Mouse (Mus musculus): ENCODE measurements around the gene Bnc1. TPM values are rescaled to one million over a fixed set of nuclear protein-coding genes. Genes with fewer than 3 reads are reported as not detected.

The Bnc1 gene
- polyA plus RNA-seq, 1 experiment from 2014 or later = 1.7 TPM

DNA sequence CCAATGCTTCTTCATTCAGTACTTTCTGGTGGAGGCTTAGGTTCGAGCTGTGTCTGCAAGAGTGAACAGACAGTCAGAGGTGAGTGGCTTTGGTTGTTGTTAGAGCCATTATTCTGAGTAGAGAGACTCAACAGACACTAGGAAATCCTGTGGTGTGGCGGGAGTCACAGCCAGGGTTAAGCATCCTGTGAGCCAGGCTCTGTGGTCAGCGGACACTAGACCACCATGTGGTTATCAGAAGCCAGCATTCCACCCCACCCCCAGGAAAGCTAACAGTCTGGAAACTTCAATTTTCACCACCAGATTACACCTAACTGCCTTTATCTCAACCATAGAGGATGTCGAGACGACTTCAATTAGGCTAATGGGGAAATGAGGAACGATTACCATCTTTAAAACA is 23.1 kb downstream of the Bnc1 start:
- no peaks in the 10 kb centered on the region for H3K9me3 ChIP-seq
- H3K4me2 ChIP-seq = no peak overlapping the region
- 72% methylated on average over 6 of the region's 6 CpGs for WGBS
- no peak overlapping the region for H3K9ac ChIP-seq
- no peaks in the 10 kb centered on the region for H3K27me3 ChIP-seq
- no peaks in the 10 kb centered on the region for H3K4me1 ChIP-seq
- H3K27ac ChIP-seq = no peak overlapping the region
- H3K36me3 ChIP-seq = no peaks in the 10 kb centered on the region
- no peak for ATAC-seq (ENCODE audit: borderline replicate concordance, extremely low read depth, low FRiP score, low TSS enrichment)
- H3K4me3 ChIP-seq = no peak overlapping the region

- Histone ChIP-seq H3K36me3 (no peaks in the 10 kb centered on the region), H3K4me2 (no peak overlapping the region), H3K9me3 (no peaks in the 10 kb centered on the region), H3K27me3 (no peaks in the 10 kb centered on the region), H3K27ac (no peak overlapping the region), H3K9ac (no peak overlapping the region), H3K4me1 (no peaks in the 10 kb centered on the region), H3K4me3 (no peak overlapping the region)
- WGBS = 77% methylated on average over 4 of the region's 4 CpGs
- ATAC-seq (ENCODE audit: borderline replicate concordance, extremely low read depth, low FRiP score, low TSS enrichment) = no peak
Measured at GRCm38 (mm10) chr7:81968451-81968850, 23.6 kb downstream of the Bnc1 start.

DNA sequence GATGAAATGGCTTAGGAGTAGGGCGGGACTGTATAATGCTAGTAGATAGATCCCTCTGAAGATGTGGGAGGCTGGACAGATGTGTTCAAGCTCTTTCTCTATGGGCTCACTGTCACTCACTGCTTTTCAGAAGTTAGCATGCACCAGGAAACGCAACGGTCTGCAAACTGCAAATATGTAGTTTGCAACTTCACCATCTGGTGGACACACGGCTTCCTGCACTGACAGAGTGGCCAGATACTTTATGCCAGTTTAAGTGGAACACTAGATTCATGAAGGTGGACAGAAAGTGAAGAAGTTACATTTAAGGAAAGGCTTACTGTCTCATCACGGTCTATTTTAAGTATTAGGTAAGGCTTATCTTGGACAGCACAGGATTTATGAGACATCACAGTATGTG is 25.9 kb downstream of the Bnc1 start:
- H3K4me3 ChIP-seq = no peak overlapping the region
- WGBS = 70% methylated on average over 5 of the region's 5 CpGs
- no peaks in the 10 kb centered on the region for H3K9me3 ChIP-seq
- H3K27ac ChIP-seq = no peak overlapping the region
- H3K36me3 ChIP-seq = no peaks in the 10 kb centered on the region
- H3K4me1 ChIP-seq = no peaks in the 10 kb centered on the region
- H3K27me3 ChIP-seq = no peaks in the 10 kb centered on the region
- no peak overlapping the region for H3K4me2 ChIP-seq
- no peak overlapping the region for H3K9ac ChIP-seq
- no peak for ATAC-seq (ENCODE audit: borderline replicate concordance, extremely low read depth, low FRiP score, low TSS enrichment)

DNA sequence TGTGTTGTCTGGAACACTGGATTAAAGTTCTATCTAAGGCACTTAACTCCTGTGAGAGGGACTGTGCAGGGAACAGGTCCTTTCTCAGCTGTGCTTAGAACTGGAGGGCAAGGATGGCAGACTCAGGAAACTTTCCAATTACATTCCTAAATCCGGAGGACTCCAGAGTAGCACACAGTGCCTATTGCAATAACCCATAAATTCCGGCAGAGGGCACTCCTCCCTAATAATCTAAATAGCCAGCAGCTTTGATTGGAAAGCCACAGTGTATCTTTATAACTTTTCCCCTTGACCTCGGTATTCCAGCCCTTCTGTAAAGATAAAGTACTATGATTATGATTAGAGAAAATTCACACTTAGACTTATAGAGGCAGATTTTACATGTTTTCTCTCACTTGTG is 32.4 kb downstream of the Bnc1 start:
- Histone ChIP-seq H3K27ac (no peak overlapping the region), H3K4me1 (no peaks in the 10 kb centered on the region), H3K36me3 (no peaks in the 10 kb centered on the region), H3K9me3 (no peaks in the 10 kb centered on the region), H3K27me3 (peaks cover 8% of the 10 kb centered on the region; the same call in 1 of the 2 replicates), H3K9ac (no peak overlapping the region), H3K4me3 (no peak overlapping the region), H3K4me2 (no peak overlapping the region)
- 0% methylated on average over 3 of the region's 3 CpGs for WGBS
- ATAC-seq (ENCODE audit: borderline replicate concordance, extremely low read depth, low FRiP score, low TSS enrichment) = no peak

DNA sequence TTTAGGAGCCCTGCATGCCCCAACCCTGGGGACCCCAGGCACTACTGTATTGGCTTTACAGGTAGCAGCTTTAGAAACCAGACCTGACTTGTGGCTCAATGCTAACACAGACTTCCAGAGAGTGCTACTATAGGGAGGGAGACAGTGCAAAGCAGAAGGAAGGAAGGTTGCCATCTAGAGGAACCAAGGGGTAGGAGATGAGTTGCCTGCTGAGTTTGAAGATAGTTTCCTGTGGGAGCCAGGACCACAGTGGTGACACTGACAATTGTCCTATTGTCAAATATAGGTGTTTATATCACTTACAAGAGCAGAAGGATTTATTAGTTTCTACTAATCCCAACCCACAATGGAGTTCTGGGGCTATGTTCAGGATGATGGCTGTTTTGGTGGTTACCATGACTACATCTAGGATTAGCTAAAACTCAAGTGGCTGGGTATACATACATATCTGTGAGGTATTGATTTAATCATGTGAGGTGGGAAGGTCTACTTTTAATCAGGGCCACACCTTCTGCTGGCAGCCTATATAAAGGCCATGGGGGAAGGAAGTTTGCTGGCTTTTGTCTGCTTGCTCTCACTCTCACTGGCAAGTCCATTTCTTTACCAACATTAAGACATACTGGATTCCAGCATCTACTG is 37.8 kb downstream of the Bnc1 start:
- ATAC-seq (ENCODE audit: borderline replicate concordance, extremely low read depth, low FRiP score, low TSS enrichment) = no peak
- no peaks in the 10 kb centered on the region for H3K4me1 ChIP-seq

DNA sequence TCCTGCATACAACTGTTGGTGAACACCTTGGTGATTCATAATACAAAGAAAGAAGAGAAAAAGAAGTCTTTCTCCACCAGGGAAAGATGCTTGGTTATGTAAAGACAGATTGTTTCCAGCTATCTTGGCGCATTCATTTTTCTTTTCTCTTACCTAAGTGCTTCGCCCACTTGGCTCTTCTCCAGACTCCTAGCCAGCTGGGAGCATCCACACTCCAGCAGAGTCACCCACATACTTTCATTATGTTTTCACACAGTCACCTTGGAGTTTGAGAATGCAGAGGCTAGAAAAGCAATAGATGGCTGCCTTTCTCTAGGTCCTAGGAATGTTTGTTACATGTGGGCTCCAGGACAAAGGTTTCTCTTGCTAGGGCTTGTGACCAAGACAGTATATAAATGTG is 41.6 kb downstream of the Bnc1 start:
- Histone ChIP-seq H3K27ac (no peak overlapping the region), H3K36me3 (no peaks in the 10 kb centered on the region), H3K9ac (no peak overlapping the region), H3K4me2 (no peak overlapping the region), H3K4me3 (no peak overlapping the region), H3K27me3 (no peaks in the 10 kb centered on the region), H3K4me1 (no peaks in the 10 kb centered on the region), H3K9me3 (no peaks in the 10 kb centered on the region)
- ATAC-seq (ENCODE audit: borderline replicate concordance, extremely low read depth, low FRiP score, low TSS enrichment) = no peak
- 62% methylated on average over 2 of the region's 2 CpGs for WGBS

More for the DNA sequence above, 37.8 kb downstream of the Bnc1 start:
- H3K27ac ChIP-seq = no peak overlapping the region
- no peaks in the 10 kb centered on the region for H3K36me3 ChIP-seq
- H3K4me3 ChIP-seq = no peak overlapping the region
- H3K9ac ChIP-seq = no peak overlapping the region
- no peaks in the 10 kb centered on the region for H3K9me3 ChIP-seq
- no peak overlapping the region for H3K4me2 ChIP-seq
- peaks cover 8% of the 10 kb centered on the region; the same call in 1 of the 2 replicates for H3K27me3 ChIP-seq

- Histone ChIP-seq H3K4me3 (no peak overlapping the region), H3K36me3 (no peaks in the 10 kb centered on the region), H3K9ac (no peak overlapping the region), H3K4me2 (no peak overlapping the region), H3K27ac (no peak overlapping the region), H3K27me3 (no peaks in the 10 kb centered on the region), H3K9me3 (no peaks in the 10 kb centered on the region), H3K4me1 (no peaks in the 10 kb centered on the region)
- ATAC-seq (ENCODE audit: borderline replicate concordance, extremely low read depth, low FRiP score, low TSS enrichment) = no peak
- WGBS = 21% methylated on average over 4 of the region's 4 CpGs
Measured at GRCm38 (mm10) chr7:81945398-81945797, 46.7 kb downstream of the Bnc1 start.

GRCm38 (mm10) chr7:81934806-81935205 is 57.3 kb downstream of the Bnc1 start:
- 8% methylated on average over 5 of the region's 5 CpGs for WGBS
- peak overlapping the region; percentile 60 for H3K4me3 ChIP-seq
- H3K36me3 ChIP-seq = no peaks in the 10 kb centered on the region
- no peak for ATAC-seq (ENCODE audit: borderline replicate concordance, extremely low read depth, low FRiP score, low TSS enrichment)
- H3K4me2 ChIP-seq = peak overlapping the region; percentile 89
- peaks cover 13% of the 10 kb centered on the region for H3K4me1 ChIP-seq
- no peaks in the 10 kb centered on the region for H3K9me3 ChIP-seq
- H3K27me3 ChIP-seq = peaks cover 52% of the 10 kb centered on the region
- no peak overlapping the region for H3K27ac ChIP-seq
- H3K9ac ChIP-seq = peak overlapping the region; percentile 58

GRCm38 (mm10) chr7:81934267-81934745 is 57.8 kb downstream of the Bnc1 start, which contains the start of gene Hdgfl3:
Gene Hdgfl3, minus strand, starts transcription at chr7:81934473.
- Histone ChIP-seq H3K9ac (peak within 1 kb of the TSS; percentile 58), H3K27me3 (peaks cover 52% of the 10 kb centered on the region), H3K4me3 (peak within 1 kb of the TSS; percentile 60), H3K36me3 (no peaks in the 10 kb centered on the region), H3K9me3 (no peaks in the 10 kb centered on the region), H3K4me1 (peaks cover 13% of the 10 kb centered on the region), H3K27ac (peak within 1 kb of the TSS; percentile 77), H3K4me2 (peak within 1 kb of the TSS; percentile 89)
- peak; percentile 87 for ATAC-seq (ENCODE audit: borderline replicate concordance, extremely low read depth, low FRiP score, low TSS enrichment)
- WGBS = under 1% methylated on average over 41 of the region's 63 CpGs

GRCm38 (mm10) chr7:81933601-81934266 is 58.4 kb downstream of the Bnc1 start:
- H3K27ac ChIP-seq = peak overlapping the region; percentile 77
- H3K4me2 ChIP-seq = peak overlapping the region; percentile 89
- no peaks in the 10 kb centered on the region for H3K36me3 ChIP-seq
- peak; percentile 83 for ATAC-seq (ENCODE audit: borderline replicate concordance, extremely low read depth, low FRiP score, low TSS enrichment)
- H3K27me3 ChIP-seq = peaks cover 49% of the 10 kb centered on the region
- peak overlapping the region; percentile 58 for H3K9ac ChIP-seq
- WGBS = under 1% methylated on average over 88 of the region's 103 CpGs
- H3K9me3 ChIP-seq = no peaks in the 10 kb centered on the region
- H3K4me1 ChIP-seq = peaks cover 13% of the 10 kb centered on the region
- H3K4me3 ChIP-seq = peak overlapping the region; percentile 60

GRCm38 (mm10) chr7:81933061-81933600 is 59.0 kb downstream of the Bnc1 start:
- H3K4me2 ChIP-seq = peak overlapping the region; percentile 89
- H3K36me3 ChIP-seq = no peaks in the 10 kb centered on the region
- no peaks in the 10 kb centered on the region for H3K9me3 ChIP-seq
- peaks cover 13% of the 10 kb centered on the region for H3K4me1 ChIP-seq
- peak overlapping the region; percentile 58 for H3K9ac ChIP-seq
- WGBS = 5% methylated on average over 23 of the region's 23 CpGs
- peaks cover 49% of the 10 kb centered on the region for H3K27me3 ChIP-seq
- no peak for ATAC-seq (ENCODE audit: borderline replicate concordance, extremely low read depth, low FRiP score, low TSS enrichment)
- H3K4me3 ChIP-seq = peak overlapping the region; percentile 60
- peak overlapping the region; percentile 77; the same call in 1 of the 2 replicates for H3K27ac ChIP-seq

DNA sequence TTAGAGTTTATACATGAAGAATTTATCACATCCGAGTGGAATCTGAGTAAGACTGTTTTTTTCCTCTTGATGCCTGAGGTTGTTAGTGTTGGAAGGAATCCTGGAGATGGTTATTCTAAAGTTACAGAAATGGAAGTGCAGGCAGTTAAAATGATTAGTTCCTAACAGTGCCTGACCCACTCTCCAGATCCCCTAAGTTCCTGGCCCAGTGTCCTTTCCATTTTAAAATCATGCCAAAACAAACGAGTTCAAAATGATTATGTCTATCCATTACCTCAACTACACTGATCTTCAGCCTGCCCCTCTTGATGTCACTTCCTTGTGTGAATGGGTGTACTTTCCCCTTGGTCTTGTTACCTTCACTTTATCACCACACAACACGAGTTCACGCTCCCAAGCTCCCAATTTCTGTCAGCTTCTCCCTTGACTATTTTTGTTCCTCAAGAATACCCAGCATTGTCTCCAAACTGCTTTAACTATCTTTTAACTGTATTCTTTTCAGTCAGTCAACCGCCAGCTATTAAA is 59.5 kb downstream of the Bnc1 start:
- peaks cover 49% of the 10 kb centered on the region for H3K27me3 ChIP-seq
- no peaks in the 10 kb centered on the region for H3K36me3 ChIP-seq
- peaks cover 13% of the 10 kb centered on the region for H3K4me1 ChIP-seq
- H3K27ac ChIP-seq = no peak overlapping the region
- no peak for ATAC-seq (ENCODE audit: borderline replicate concordance, extremely low read depth, low FRiP score, low TSS enrichment)
- H3K9ac ChIP-seq = no peak overlapping the region
- H3K4me2 ChIP-seq = peak overlapping the region; percentile 89
- H3K9me3 ChIP-seq = no peaks in the 10 kb centered on the region
- WGBS = 32% methylated on average over 5 of the region's 5 CpGs
- H3K4me3 ChIP-seq = peak overlapping the region; percentile 60
